Mouse (Mus musculus) adrenal gland (tissue): ENCODE data around the gene Gm49366.
"Not testable (repeated sequence)": the region's sequence is repeated elsewhere in the genome, so short reads cannot be mapped to it uniquely, and the experiment has no call there.

Experiments used
- intact Hi-C: fragments of 180-260 bp; cut with DNase I; formaldehyde crosslinking; loops from one replicate; pipeline ENCODE4 v1.15.1; 2025
- long read RNA-seq, 2 experiments: library from polyadenylated mRNA; unstranded; transcript quantifications; one replicate each; pipeline ENCODE4 v2.0.0; 2020; ENCODE audit warnings: borderline replicate concordance in 1 of 2; ENCODE audit not compliant: insufficient replicate concordance in 1 of 2

Gene Gm49366
- long read RNA-seq, experiment 1 = 0 reads
- long read RNA-seq, experiment 2 = 0 reads

DNA sequence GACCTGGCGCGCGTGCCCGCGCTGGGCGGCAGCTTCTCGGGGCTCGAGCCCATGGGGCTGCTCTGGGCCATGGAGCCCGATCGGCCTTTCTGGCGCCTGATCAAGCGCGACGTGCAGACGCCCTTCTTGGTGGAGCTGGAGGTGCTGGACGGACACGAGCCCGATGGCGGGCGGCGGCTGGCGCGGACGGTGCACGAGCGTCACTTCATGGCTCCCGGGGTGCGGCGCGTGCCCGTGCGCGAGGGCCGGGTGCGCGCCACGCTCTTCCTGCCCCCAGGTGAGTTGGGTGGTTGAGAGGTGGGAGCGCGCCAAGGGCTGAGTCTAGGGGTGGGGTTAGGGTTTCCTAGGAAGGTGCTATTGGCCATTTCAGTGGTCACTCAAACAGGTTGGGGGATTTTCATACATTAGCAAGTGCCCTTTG lies at the start of gene Gm49366:
Gene Gm49366, plus strand, starts transcription at position 245 of the 421 bp plus-strand sequence.
- intact Hi-C loops = not testable (repeated sequence)

DNA sequence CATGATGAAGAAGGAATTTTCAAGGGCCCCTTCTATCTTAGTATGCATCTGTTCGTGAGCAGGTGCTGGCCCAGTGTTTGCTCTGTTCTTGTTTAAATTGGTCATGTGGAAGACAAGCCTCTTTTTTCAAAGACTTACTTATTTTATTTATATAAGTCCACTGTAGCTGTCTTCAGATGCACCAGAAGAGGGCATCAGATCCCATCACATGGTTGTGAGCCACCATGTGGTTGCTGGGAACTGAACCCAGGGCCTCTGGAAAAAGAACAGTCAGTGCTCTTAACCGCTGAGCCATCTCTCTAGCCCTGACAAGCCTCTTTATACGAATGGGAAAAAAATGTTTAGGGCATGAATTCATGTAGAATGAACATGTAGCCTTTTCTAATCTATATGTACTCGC lies 49.4 kb upstream of the Gm49366 start:
- intact Hi-C loops = no loop called here

DNA sequence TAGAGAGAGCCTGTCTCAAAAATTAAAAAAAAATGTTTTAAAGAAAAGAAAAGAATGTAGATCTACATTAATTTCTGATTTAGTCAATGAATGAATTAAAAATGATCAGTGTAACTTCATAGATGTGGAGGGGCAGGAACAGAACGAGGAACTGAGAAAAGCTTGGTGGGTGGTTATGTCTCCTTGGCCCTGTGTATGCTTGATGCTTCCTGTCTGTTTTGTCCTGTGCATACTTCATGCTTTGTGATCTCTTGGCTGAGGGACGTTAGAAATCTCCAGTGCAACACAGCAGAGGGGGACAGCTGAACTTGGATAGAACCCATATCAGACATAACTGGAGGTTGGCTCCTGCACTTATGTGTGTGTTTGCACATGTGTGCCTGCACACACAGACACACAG lies 41.5 kb upstream of the Gm49366 start:
- intact Hi-C loops = no loop called here

DNA sequence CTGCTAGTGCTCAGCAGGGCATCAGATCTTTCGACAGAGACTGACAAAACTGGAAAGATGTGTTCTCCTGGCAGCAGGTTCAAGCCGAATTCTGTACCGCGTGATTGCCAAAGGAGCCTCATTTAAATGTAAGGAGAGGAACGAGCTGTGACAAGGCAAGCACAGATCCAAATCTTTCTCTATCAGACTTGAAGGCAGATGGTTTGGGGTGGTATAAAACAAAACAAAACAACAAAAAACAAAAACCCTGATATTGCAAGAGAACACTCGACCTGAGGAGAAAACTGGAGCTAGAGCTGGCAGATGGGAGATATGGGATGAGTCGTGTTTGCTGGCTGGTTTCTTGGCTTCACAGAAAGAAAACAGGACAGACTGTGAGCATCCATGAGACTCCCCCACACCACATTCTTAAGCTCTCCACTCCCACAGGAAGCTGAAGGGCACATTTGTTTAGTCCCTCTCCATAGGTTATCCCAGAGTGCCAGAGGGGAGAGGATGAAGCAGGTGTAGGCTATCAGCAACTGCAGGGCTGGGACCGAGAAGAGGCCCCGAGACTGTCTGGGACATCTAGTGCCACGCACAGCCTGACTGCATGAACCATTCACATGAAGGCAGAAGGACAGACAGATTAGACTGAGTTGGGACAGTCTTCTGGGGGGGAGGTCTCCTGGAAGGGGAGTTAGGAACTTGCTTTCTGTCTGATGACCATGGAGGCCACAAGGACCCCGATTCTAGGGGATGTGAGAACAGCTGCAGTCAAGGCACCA lies 40.2 kb upstream of the Gm49366 start:
- intact Hi-C loops = no loop called here

DNA sequence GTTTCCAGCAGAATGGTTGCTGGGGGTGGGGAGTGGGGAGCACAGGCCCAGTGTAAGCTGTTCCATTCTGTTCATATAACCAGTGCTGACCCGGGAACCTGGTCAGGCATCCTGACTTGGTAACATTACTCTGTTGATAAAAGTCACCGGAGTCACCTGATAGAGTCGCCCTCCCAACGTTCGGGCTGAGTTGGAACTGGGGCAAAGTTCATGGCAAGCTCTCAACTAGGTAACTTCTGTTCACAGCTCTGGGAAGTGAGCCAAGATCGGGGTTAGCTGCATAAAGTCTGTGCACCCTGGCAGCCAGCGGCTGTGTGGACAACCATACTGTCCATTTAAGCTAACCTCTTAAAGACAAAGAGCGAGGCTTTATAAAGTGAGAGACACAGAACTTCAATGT lies 39.5 kb upstream of the Gm49366 start:
- intact Hi-C loops = not testable (repeated sequence)

DNA sequence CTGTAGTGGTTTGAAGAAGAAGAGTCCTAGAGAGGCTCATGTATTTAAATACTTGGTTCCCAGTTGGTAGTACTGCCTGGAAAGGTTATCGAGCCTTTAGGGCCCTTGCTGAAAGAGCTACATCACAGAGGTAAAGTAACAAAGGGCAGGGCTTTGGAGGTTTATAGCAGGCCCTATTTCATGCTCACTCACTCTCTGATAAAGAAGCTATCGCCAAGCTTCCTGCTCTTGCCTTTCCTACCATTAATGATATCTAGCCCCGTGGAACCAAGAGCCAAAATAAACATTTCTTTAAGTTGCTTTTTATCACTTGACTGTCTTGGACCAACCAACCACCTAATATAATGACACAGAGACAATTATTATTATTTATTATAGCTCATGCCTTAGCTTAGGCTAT lies 38.3 kb upstream of the Gm49366 start:
- intact Hi-C loops = no loop called here

DNA sequence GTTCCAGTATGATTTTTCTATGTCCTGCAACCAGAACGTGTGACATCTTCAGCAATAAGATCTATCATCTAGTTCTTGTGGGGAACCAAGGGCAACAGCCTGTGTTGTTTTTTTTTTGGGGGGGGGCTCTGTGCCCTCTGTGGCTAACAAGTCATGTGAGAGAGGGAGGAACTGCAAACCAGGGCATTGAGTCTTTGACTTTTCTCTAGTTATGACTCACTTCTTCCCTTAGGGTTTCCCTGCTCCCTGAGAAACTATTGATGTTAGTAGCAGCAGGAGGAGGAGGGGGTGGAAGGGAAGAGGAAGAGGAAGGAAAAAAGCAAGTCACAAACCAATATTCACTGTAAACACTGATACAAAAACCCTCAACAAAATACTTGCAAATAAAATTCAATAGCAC lies 34.9 kb upstream of the Gm49366 start:
- intact Hi-C loops = no loop called here

DNA sequence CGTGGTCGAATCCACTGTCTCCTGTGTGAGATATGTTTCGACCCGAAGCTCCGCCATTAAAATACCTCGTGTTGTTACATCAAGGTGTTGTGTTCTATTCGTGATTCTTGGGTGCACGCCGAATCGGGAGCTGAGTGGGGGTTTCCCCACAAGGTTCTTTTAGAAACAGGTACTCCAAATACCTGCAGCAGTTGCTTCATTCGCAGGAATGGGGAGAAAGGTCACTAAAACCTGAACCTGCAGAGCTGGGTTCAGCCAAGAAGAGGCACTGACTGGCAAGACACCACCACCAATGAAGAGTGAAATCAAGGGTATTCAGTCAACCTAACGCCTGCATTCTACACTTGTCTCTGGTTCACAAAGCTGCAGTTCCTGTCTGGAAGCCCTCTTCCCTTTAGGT lies 30.5 kb upstream of the Gm49366 start:
- intact Hi-C loops = no loop called here

DNA sequence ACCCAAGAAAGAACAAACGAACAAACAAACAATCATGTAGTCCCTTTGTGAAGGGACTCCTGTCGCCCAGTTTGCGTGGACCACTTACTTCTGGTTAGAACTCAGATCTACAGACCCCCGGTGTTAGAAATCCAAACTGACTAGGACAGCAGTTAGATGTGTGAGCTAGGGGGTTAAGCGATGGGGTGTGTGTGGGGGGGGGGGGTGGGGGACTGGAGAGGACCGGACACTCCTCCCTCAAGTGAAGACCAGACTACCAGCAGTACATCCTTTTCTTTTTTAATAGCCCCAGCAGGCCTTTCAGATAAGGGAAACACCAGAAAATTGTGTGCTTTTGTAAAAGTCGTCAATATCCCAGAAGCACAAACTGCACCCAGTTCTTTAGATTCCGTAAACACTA lies 30.0 kb upstream of the Gm49366 start:
- intact Hi-C loops = no loop called here

DNA sequence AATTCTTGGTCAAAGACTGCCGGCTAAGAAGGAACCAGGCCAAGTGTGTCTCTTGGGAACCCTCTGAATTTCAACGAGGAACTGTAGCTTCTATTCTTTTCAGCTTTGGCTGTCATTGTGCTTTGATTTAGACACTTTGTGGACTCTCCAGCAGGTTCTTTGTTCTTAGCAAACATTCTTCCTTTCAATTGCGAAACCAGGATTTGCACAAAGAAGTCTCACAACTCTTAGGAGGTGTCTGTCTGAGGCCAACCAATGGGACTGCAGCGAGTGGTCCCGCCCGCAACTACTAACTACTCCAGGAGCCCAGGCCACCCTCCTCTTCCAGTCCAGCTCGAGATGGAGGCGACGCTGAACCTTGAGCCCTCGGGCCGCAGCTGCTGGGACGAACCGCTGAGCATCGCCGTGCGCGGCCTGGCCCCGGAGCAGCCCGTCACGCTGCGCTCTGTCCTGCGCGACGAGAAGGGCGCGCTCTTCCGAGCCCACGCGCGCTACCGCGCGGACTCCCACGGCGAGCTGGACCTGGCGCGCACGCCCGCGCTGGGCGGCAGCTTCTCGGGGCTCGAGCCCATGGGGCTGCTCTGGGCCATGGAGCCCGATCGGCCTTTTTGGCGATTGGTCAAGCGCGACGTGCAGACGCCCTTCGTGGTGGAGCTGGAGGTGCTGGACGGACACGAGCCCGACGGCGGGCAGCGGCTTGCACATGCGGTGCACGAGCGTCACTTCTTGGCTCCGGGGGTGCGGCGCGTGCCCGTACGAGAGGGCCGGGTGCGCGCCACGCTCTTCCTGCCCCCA lies 29.4 kb upstream of the Gm49366 start, which contains the start of gene Acot1:
Gene Acot1, plus strand, starts transcription at position 320 of the 795 bp plus-strand sequence.
- intact Hi-C loops = not testable (repeated sequence)

DNA sequence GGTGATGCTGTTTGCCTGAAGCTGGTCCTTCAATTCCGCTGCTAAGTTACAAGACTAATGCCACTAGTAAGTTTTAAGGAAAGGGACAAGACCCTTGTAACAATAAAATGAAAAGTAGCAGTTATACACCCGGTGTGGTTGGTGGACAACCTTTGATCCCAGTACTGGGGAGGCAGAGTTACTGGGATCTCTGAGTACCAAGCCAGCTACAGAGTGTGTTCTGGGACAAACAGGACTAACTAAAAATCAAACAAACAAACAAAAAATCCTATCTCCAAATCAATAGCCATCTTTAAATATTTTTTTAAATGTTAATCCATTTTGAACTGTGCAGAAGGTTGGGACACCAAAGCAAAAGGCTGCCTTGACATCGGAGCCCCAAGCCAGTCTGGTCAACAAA lies 28.5 kb upstream of the Gm49366 start:
- intact Hi-C loops = no loop called here

DNA sequence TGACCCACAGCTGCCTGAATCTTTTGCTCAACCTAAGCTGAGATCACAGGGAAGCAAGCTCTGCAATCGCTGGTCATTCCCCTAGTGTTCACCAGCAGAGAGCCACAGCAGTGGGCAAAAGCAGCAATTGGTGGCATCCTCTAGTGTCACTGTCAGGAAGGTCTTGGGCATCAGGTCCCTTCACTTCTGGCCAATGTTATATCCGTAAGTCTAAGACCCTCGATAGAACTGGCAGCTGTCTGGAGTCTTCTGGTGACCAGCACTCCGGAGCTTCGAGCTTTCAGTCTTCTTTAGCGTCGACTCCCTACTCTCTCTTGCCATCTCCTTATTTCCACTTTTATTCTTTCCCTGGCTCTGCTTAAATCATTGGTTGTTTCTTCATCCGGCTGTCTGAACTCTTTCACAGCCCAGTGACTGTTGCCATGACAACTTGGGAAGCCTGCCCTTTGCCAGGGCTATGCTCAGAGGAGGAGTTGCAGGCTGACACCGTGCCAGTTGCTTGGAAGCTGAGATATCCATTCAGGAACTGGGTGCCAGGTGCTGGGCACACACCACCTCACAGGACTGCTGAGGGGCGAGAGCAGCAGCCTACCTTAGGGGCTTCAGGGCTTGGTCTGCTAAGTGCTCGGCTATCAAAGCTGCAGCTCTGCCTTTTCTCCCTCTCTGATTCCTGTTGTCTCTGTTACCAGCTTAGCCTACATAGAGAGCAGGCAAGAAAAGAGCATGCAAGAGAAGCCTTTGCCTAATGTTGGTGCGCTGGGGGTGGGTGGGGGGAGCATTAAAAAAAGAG lies 27.3 kb upstream of the Gm49366 start:
- intact Hi-C loops = no loop called here

DNA sequence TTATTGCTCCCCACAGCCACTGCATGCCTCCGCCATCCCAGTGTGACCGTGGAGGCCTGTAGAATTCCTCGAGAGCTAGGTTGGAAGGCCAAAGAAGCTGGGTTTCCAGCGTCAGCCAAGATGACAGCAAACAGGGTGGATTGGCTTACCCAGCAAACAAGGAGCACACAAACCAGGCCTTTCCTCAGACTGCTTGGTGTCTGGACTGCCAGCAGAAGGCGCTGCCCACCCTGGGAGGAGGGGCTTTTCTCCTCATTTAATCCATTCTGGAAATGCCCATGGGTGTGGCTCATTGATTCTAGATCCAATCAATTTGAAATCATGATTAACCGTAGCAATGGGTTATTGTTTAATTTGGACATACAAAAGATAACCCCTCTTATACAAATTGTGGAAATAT lies 25.6 kb upstream of the Gm49366 start:
- intact Hi-C loops = no loop called here

DNA sequence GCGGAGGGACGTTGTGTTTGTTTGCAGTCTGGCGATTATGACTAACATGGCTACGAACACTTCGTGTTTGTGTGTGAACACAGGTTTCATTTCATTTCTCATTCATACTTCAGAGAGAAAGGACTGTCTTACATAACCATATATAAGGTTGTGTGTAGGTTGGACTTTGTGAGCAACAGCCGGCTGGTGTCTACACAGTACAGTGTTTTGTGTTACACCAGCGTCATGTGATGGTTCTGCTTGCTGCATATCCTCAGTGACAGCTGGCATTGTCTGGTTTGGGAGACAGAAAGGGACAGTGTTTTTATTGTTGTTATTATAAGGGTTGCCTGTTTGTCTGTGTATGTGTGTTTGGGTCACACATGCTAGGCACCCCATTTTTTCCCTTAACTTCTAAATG lies 25.0 kb upstream of the Gm49366 start:
- intact Hi-C loops = no loop called here

DNA sequence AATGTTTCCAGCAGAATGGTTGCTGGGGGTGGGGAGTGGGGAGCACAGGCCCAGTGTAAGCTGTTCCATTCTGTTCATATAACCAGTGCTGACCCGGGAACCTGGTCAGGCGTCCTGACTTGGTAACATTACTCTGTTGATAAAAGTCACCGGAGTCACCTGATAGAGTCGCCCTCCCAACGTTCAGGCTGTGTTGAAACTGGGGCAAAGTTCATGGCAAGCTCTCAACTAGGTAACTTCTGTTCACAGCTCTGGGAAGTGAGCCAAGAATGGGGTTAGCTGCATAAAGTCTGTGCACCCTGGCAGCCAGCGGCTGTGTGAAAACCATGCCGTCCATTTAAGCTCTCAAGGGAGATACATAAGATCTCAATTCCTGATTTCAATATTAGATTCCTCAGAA lies 18.2 kb upstream of the Gm49366 start:
- intact Hi-C loops = not testable (repeated sequence)

DNA sequence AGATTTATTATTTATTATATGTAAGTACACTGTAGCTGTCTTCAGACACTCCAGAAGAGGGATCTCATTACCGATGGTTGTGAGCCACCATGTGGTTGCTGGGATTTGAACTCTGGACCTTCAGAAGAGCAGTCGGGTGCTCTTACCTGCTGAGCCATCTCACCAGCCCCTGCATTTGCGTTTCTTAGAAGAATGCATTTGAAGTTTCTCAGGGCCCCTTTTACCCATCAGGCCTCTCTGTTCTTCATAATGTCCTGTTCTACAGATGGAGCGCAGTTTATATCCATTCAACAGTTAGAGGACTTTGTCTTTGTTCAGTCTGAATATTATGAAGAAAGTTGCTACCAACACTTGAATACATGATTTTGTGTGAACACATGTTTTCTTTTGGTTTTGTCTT lies 16.5 kb upstream of the Gm49366 start:
- intact Hi-C loops = not testable (repeated sequence)

DNA sequence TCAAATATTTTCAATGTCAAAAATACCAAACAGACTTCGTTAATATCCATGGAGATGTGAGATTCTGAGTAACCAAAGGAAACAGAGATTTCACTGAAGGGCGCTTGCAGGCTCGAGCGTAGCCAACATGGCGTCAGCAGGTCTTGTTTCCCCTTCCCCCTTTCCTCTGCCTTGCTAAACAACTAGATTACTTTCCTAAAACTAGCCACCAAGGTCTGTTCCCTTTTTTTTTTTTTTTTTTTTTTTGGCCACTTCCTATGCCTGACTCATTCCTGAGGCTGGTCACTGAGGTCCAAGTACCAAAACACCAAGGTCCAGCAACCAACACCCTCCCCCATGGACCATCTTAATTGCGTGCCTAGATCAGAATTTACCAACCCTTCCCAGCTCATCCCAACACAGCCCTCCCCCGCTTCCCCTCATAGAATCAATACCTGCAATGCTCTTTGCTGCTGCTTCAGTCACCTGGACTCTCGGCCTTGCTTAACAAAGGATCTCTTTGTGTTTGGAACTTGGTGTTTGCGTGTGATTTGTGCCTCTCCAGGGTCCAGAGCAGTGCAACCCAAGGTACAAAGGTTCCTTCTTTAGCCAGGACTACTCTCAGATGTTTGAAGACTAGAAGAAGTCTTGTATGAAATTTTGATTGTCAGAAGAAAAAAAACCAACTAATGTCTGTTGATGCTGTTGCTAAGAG lies 15.5 kb upstream of the Gm49366 start:
- intact Hi-C loops = no loop called here

DNA sequence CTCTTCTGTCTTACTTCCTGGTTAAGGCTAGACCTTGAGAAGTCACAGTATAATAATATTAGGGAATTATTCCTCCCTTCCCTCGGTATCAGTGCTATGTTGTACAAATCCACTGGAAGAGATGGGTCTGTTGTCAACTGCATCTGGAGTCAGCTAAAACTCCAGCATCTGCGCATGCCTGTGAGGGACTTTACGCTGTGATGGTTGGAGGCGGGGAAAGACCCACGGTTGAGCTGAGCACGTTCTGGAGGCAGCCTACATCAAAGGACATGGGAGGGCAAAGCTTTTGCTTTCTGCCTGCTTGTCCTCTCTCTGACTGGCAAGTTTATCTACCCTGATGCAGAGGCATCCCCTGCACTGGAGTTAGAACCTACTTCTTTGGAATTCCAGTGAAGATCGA lies 12.8 kb upstream of the Gm49366 start:
- intact Hi-C loops = no loop called here

DNA sequence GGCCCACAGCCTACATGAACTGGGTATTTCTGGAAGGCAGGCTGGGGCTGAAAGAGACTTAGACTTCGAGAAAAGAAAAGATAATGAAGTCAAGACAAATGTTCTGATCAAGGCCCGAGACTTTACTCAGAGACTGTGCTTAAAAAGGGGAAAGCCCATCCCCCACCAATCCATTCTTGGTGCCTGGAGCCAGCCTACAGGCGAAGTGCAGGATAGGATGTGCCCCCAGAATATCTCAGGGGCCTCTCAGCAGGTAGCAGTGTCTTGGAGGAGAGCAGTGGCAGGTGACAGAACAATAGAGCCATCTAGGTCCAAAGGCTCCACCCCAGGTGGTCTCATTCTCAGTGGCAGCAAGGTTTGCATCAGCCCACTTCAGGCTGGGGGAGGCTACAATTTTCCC lies 10.4 kb upstream of the Gm49366 start:
- intact Hi-C loops = not testable (repeated sequence)

DNA sequence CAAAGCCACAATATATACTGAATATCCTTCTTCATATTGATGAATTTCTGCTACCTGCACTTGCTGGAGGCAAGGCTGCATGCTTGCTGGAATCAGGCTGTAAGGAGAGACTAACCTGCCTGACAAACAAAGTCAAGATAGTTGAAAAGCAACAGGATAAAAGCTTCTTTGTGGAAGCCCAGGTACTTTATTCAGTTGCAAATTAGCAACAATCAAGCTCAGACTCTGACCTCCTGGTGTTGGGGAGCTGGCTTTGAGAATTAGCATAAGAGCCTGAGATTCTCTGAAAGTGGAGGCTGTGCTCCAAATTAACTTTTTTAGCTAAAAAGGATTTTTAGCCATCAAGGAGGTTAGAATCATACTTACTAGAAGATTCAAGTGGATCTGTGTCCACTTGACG lies 9.7 kb upstream of the Gm49366 start:
- intact Hi-C loops = not testable (repeated sequence)
